Mouse (Mus musculus) cerebral cortex, adult 2 months (tissue): ENCODE results near the gene Pgc.

Source experiments
- WGBS: fragments of 180-500 bp; shearing (Covaris S2); methylation state at CpG from one replicate; pipeline ENCODE4 v1.1.7; 2018; 5-methylcytosine and 5-hydroxymethylcytosine counted together

The Pgc gene

DNA sequence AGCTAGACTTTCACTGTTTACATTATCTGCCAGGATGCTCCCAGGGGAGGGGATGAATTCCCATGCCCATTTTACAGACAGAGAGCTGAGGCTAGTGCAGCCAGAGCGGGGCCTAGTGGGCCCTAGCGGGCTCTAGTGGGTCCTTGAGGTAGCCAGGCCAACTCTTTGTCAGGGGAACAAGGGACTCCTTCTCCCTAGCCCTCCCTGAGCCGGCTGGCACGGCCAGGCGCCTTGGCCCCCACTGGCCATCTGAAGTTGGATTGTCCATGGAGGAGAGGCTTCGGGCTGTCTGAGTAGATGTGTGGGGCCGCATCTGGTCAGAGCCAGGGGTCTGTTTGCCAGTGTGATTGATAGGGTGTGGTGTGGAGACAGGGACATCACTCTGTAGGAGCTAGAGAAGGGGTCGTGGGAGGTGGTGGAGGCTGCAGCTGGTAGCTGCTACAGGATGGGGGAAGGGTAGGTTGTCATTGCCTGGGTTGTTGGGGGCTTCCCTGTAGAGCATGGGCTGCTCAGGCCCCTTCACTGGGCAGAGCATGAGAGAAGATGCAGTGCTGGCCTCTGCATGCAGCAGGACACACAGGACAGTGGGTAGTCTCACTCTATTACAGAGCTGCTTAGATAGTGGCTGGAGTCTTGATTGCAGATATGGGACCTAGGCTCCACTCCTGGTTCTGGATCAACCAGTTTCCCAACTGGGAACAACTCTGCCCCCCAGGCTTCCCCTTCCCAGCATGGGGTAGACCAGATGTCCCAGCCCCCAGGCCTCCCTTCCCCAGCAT, 57.0 kb downstream of the Pgc start:
- 78% methylated on average over 8 of the region's 8 CpGs for WGBS
